Mouse (Mus musculus): ENCODE data around the gene Pbx1.

Gene Pbx1

GRCm38 (mm10) chr1:168166841-168167240 is 265.2 kb downstream of the Pbx1 start:
- DNase-seq (ENCODE audit: low read depth), result no peak

DNA sequence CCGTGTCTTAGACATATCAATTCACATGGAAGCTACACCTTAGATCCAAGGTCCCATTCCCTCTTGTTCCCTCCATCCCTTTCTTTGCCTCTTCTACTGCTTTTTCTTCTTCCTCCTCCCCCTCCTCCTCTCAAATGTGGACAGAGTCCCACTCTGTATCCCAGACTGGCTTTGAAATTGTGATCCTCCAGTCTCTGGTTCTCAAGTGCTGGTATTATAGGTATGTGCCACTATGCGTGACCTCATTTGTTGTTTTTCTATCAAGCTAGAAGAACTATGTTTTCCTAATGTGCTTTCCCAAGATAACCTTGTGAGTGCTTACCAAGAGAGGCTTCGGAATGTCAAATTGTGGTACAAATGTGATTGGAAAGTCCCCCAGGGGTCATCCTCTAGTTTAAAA is 267.1 kb downstream of the Pbx1 start:
- DNase-seq (ENCODE audit: low read depth), result no peak

DNA sequence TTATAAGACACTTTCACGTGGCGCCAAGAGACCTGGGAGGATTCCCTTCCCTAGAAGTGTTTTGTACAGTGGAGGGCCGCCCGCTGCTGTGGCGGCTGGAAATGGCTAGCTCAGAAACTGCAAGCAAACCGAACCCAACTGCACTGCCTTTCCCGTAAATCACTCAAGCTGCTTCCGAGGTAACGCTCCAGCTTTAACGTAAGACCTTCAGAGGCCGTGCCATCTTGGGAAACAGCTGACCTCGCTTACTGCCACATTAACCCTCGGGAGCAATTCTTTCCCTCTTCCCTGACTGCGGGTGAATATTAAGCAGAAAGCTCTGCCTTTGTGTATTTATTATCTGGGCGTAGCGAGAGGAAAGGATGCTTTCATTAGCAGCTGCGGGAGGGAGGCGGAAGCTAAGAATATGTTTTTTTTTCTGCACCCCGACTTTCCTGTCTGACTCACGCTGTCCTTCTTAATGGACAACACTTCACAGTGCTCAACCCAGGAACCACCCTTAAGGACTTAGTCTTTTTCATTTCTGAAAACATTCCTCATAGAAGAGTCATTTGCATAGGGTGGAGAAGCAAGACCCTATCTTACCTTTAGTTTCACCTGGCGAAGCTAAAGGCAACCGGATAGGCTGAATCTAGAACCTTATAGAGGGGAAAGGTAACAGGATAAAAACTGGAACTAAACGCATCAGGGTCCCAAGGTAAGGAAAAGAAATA is 268.4 kb downstream of the Pbx1 start:
- no peak for DNase-seq (ENCODE audit: low read depth)

DNA sequence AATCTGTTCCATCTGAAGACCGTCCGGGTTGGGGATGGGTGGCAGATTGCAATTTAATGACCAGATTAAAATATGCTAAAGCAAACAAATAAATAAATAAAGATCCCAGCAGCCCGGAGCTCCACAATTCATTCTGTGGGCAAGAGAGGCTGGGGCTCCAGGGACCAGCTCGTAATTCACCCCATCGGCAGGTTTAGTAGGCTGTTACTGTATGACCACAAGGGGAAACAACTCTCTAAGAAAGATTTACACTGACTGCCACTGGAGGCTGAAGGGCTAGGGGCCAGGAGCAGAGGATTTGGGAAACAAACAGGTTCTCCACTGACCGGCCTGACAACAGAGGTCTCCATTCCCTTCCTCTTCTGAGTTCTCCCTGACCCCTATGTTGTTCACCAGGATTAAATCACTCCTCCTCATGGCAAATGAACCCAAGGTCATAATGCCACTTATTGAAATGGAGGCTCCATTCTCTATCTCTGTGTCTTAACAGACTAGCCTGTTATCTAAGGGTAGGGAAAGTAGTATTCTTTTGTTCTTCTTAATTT is 292.9 kb downstream of the Pbx1 start:
- DNase-seq (ENCODE audit: low read depth), result no peak

GRCm38 (mm10) chr1:168138669-168139068 is 293.4 kb downstream of the Pbx1 start:
- no peak for DNase-seq (ENCODE audit: low read depth)

DNA sequence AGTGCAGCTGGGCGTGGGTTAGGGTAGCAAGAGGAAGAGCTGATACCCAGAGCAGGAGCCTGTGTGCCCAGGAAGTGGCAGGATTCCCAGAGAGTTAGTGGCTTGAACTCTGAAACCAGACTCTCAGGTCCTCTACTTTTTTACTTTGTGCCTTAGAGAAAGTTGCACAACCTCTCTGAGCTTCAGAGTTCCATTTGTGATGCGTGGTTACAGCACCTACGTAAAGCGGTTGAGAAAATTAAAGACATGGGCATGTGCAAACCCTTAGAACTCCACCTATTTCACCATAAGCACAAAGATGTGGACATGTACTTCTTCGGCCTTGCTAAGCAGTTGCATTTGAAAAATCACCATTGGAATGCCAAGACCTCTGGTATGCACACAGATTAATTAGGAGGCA is 294.2 kb downstream of the Pbx1 start:
- no peak for DNase-seq (ENCODE audit: low read depth)

GRCm38 (mm10) chr1:168135545-168135944 is 296.5 kb downstream of the Pbx1 start:
- no peak for DNase-seq (ENCODE audit: low read depth)

DNA sequence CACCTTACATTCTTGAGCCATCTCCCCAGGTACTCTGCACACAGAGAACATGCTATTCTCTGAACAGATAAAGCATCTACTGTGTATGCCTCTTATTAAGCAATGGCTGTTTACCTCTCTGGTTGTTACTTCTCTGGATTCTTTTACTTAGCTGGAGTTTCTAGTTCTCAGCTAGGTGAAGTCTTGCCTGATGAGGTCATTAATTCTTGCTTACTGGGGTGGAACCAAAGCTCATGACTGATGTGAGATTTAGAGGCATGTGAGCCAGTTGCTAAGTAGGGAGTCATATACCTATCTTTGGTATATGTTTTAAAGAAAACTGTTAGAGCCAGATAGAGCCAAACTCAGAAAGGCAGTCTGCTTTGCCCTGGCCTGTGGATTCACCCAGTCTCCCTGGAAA is 298.4 kb downstream of the Pbx1 start:
- DNase-seq (ENCODE audit: low read depth), result no peak

- no peak for DNase-seq (ENCODE audit: low read depth)
Measured at GRCm38 (mm10) chr1:168128004-168128403, 304.1 kb downstream of the Pbx1 start.

- no peak for DNase-seq (ENCODE audit: low read depth)
Measured at GRCm38 (mm10) chr1:168124643-168125490, 307.2 kb downstream of the Pbx1 start.

DNA sequence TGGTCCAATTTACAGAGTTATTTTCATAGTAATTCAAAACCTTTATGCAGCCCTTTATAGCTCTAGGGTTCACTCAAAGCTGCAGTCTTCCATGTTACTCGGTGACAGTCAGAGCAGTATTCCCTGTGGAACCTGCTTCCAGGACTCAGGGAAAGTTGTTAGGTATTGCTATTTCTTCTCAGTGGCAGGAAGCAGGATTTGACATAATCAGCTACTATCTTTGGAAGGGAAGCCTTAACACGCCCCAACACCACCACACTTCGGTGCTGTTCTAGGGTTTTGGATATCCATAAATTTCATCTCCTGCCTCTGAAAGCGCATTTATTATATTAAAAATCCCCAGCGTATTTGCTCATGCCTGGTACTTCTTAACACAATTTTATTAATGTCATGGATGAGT is 314.0 kb downstream of the Pbx1 start:
- DNase-seq (ENCODE audit: low read depth), result no peak

- DNase-seq (ENCODE audit: low read depth), result no peak
Measured at GRCm38 (mm10) chr1:168117367-168117766, 314.7 kb downstream of the Pbx1 start.

DNA sequence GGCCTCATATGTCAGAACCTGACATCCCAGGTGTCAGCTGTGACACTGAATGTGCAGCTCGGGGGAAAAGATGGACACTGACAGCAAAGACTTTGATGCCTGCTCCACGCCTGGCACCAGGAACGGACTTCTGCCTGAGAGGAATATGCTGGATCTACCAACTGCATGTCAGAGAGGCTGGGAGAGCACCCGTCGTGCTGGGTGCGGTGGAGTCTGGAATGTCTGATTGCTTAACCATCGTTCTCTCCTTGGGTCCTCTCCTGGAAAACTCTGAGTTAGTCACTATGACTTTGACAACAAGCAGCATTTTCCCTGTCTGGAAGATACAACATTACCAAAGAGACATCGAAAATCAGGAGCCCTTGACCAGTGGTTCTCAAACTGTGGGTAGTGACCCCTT is 322.3 kb downstream of the Pbx1 start:
- no peak for DNase-seq (ENCODE audit: low read depth)

DNA sequence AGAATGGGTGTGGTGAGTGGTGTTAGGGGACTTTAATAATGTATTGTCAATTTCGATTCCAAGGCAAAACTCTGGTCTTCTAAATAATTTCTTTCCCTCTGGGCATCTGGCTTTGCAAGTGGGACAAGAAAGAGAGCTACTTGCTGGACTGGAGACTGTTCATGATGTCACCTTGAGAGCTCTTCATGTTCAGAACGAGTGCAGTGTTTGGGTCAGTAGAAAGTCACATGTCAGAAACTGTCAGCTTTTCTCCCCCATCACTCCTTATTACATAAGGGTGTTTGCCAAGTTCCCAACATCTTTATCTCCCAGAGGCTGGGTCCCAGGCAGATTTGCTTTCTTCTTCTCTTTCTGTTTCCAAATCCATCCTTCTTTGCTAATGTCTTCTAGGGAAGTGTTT is 328.2 kb downstream of the Pbx1 start:
- no peak for DNase-seq (ENCODE audit: low read depth)

GRCm38 (mm10) chr1:168101514-168101913 is 330.6 kb downstream of the Pbx1 start:
- no peak for DNase-seq (ENCODE audit: low read depth)

GRCm38 (mm10) chr1:168098806-168099205 is 333.3 kb downstream of the Pbx1 start:
- DNase-seq (ENCODE audit: low read depth), result no peak

DNA sequence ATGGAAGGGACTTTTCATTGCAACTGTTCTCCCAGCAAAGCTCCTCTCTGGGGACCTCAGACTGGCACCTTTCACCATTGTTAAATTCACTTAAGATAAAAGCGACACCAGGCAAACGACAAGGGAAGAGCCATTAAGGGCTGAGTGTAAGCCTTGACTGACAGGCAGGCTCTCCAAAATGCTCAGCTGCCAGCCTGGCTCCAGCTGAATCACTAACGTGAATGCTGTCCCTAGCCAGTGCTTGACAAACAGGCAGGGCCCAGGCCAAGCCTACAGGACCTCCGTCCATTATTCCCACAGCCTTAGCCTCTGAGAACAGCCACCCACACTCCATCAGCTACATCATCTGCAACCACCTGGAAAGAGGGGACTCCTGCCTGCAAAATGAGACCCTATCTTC is 337.4 kb downstream of the Pbx1 start:
- DNase-seq (ENCODE audit: low read depth), result no peak

DNA sequence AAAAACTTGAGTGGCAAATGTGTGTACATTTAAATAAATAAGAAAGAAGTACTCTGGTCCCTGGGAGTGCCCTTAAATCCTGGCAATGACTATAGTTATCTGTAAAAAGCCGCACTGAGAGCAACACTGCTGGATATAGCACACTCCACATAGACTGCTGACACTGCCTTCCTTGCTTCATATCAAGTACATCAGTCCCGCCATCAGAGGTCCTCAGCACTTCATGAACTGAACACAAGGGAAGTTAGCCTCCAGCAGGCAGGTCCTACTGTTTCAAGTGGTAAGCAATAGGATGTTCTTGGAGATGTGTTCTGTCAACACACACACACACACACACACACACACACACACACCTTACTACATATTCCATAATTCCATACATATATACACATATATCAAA is 339.0 kb downstream of the Pbx1 start:
- DNase-seq (ENCODE audit: low read depth), result no peak

GRCm38 (mm10) chr1:168091627-168092026 is 340.4 kb downstream of the Pbx1 start:
- DNase-seq (ENCODE audit: low read depth), result no peak

DNA sequence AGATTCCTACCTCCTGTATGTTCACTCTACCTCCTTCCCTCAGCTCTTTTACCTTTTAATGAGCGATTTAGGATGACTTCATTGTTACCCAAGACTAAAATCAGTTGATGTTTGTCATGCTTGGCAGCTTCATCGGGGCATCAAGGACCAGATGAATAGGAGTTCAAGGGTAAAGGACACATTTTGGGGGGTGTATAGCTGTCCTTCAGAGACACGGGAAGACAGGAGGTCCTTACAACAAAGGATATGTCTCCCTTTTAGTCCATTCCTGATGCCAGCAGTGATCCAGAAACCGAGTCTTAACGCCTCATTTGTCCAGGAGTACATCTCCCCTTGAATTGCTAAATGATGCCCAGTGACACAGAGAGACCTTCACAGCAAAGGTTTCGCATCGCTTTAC is 343.4 kb downstream of the Pbx1 start:
- no peak for DNase-seq (ENCODE audit: low read depth)

DNA sequence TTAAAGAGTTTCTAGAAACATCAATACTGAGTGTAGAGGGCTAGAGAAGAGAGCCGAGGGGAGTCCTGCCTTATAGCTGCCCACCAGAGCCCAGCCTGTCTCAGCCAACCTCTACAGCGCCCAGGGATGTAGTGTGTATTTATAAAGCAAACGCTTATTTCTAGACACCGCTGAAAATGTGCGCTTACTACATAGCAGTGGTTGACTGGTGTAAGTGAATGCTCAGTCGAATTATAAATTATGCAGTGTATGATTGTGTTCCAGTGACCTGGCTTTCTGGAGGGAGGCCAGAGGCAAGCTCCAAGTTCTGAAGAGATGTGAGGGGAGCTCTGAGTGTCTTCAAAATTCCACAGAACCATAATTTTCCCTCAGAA is 352.7 kb downstream of the Pbx1 start:
- DNase-seq (ENCODE audit: low read depth), result no peak

DNA sequence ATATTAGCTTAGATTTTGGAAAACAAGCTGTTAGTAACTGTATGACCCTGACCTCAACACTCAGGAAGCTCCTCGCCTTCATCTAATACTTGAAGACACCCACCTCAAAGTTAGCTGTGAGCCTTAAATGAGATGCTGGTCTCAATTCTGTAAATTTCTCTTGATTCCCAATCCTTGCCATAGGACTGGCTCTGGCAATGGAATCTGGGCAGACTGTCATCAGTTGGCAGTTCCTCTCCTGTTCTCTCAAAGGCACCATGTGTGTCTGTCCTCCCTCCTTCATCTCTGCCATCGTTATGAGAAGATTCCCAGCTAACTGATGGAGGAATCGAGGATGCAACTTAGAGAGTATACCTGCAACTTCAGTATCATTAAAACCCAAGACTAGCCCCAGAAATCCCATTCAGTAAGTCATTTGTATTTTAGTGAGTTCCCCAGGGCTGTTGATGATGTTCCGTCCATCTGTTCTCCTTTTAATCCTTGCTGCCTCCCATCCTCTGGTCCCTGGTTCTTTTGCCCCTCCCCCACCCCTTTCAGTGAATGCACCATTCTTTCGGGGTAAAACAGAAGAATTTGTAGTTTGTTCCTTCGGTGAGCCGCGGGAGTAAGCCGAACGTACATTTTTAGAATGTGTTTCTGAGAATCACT is 353.2 kb downstream of the Pbx1 start:
- DNase-seq (ENCODE audit: low read depth), result no peak

DNA sequence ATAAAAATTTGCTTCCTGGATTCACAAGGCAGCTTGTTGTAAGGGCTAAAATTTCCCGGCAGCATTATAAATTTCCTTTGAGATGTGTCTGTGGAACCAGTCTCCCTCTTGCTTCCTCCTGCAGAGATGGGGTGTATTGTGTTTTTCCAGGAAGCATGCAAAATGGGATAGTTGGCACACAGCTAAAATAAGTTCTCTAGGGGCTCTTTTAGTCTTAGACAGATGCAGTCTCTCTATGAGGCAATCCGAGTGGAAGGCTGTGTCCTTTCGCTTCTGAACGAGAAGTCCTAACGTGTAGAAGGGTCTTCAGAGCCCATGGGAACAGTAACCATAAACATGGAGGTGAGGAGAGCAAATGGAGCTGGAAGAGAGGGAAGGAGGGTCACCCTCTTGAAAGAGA is 360.1 kb downstream of the Pbx1 start:
- no peak for DNase-seq (ENCODE audit: low read depth)
